Mouse (Mus musculus) ES-E14 (cell line): ENCODE data around the gene Fam173a.

Experiments
- CHD2 ChIP-seq: IDR thresholded peaks from 2 replicates; pipeline ENCODE4 v1.6.1; 2014; ENCODE audit warnings: mild to moderate bottlenecking, low read depth, low read length, inconsistent platforms
- HCFC1 ChIP-seq: IDR thresholded peaks from 2 replicates; pipeline ENCODE4 v1.6.1; 2012; ENCODE audit warnings: low read length, inconsistent platforms, borderline replicate concordance; ENCODE audit not compliant: insufficient read depth
- MAFK ChIP-seq: IDR thresholded peaks from 2 replicates; pipeline ENCODE4 v1.6.1; 2014; ENCODE audit warnings: mild to moderate bottlenecking, low read depth, low read length, inconsistent platforms; ENCODE audit not compliant: insufficient read depth
- ZC3H11A ChIP-seq: IDR thresholded peaks from 2 replicates; pipeline ENCODE4 v1.6.1; 2012; ENCODE audit warnings: low read depth, mild to moderate bottlenecking, inconsistent platforms, low read length, borderline replicate concordance
- ZNF384 ChIP-seq: IDR thresholded peaks from 2 replicates; pipeline ENCODE4 v1.6.1; 2012; ENCODE audit warnings: low read depth, low read length, inconsistent platforms

- no peak for TF ChIP-seq HCFC1
- TF ChIP-seq CHD2 = no peak
- TF ChIP-seq ZNF384 = no peak
- TF ChIP-seq ZC3H11A = no peak
- no peak for TF ChIP-seq MAFK
These were observed 43.4 kb downstream of the Fam173a start for GRCm38 (mm10) chr17:25749314-25749713.
